Mouse (Mus musculus): ENCODE measurements at regions not wholly inside any gene's neighbourhood (a gene's known extent, or its start where the extent isn't known, plus 50 kb on each side); places are given as distances from the start of the nearest gene placed in this dataset.
A peak's percentile ranks its signal among the peaks of the same experiment; 100 is the strongest.

DNA sequence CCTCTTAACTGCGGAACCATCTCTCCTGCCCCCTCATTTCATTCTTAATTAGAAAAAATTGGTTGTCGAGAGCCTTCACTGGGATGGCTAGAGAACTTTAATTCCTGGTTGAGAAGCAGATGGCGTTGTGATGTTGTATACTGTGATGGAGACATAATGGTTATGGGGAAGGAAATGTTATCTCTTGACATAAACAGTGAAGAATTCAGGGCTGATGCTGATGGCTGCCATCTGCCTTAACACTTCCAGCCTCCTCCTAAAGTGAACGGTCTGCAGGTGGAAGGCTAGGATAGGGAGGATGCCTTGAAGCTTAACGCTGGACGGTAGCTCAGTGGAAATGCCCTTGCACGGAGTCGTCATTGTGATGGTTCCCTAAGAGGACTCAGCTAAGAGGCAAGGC is 226.4 kb upstream of the Tle3 start:
- peaks cover 14% of the 10 kb centered on the region for H3K4me1 ChIP-seq
- H3K36me3 ChIP-seq, result no peaks in the 10 kb centered on the region
- 86% methylated on average over 8 of the region's 8 CpGs for WGBS
- H3K9me3 ChIP-seq (replicated peaks), result no peaks in the 10 kb centered on the region
- no peak for DNase-seq (ENCODE audit: low spot score)
- no peak overlapping the region for H3K4me3 ChIP-seq
- peaks cover 18% of the 10 kb centered on the region for H3K27me3 ChIP-seq (ENCODE audit: low read depth, poor library complexity, severe bottlenecking)
- H3K27ac ChIP-seq, result no peak overlapping the region

- H3K4me3 ChIP-seq, result no peak overlapping the region
- no peaks in the 10 kb centered on the region for H3K36me3 ChIP-seq
- H3K27ac ChIP-seq, result no peak overlapping the region
- peaks cover 32% of the 10 kb centered on the region for H3K4me1 ChIP-seq
- H3K27me3 ChIP-seq (ENCODE audit: low read depth, poor library complexity, severe bottlenecking), result peaks cover 40% of the 10 kb centered on the region
- DNase-seq (ENCODE audit: low spot score), result no peak
- H3K9me3 ChIP-seq (replicated peaks), result no peaks in the 10 kb centered on the region
- WGBS, result 83% methylated on average over 4 of the region's 4 CpGs
These were observed 221.0 kb upstream of the Tle3 start for GRCm38 (mm10) chr9:61151201-61151600.

GRCm38 (mm10) chr9:61151901-61152337 is 220.2 kb upstream of the Tle3 start:
- peaks cover 35% of the 10 kb centered on the region for H3K4me1 ChIP-seq
- H3K9me3 ChIP-seq (replicated peaks), result no peaks in the 10 kb centered on the region
- no peak for DNase-seq (ENCODE audit: low spot score)
- WGBS, result 59% methylated on average over 12 of the region's 12 CpGs
- H3K36me3 ChIP-seq, result no peaks in the 10 kb centered on the region
- no peak overlapping the region for H3K4me3 ChIP-seq
- H3K27ac ChIP-seq, result no peak overlapping the region
- peaks cover 44% of the 10 kb centered on the region for H3K27me3 ChIP-seq (ENCODE audit: low read depth, poor library complexity, severe bottlenecking)

- DNase-seq (ENCODE audit: low spot score), result no peak
- Histone ChIP-seq H3K27ac (no peak overlapping the region), H3K9me3 (replicated peaks) (no peaks in the 10 kb centered on the region), H3K4me1 (peaks cover 52% of the 10 kb centered on the region), H3K36me3 (no peaks in the 10 kb centered on the region), H3K27me3 (ENCODE audit: low read depth, poor library complexity, severe bottlenecking) (peaks cover 62% of the 10 kb centered on the region), H3K4me3 (no peak overlapping the region)
- WGBS, result 44% methylated on average over 6 of the region's 6 CpGs
These were observed 217.4 kb upstream of the Tle3 start for GRCm38 (mm10) chr9:61154721-61155120.

DNA sequence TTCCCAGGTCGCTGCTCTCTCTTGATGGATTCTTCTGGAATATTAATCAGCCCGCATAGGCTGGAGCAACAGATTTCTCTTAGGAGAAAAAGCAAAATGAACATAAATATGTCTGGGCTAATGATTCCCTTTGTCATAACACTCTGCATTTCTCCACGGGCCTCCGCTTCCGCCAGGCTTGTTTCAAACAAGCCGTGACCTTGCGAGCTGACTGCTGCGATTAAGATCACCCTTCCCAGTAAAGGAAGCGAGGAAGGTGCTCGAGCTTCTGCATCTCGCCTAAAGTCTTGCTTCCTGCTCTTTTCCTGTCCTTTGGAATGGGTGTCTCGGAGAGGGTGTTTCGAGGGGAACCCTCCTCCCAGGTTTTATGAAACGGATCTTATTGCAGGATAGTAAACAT is 216.3 kb upstream of the Tle3 start:
- no peak for DNase-seq (ENCODE audit: low spot score)
- WGBS, result 73% methylated on average over 14 of the region's 14 CpGs
- Histone ChIP-seq H3K36me3 (no peaks in the 10 kb centered on the region), H3K9me3 (replicated peaks) (no peaks in the 10 kb centered on the region), H3K4me1 (peaks cover 53% of the 10 kb centered on the region), H3K27ac (no peak overlapping the region), H3K27me3 (ENCODE audit: low read depth, poor library complexity, severe bottlenecking) (peaks cover 73% of the 10 kb centered on the region), H3K4me3 (no peak overlapping the region)

GRCm38 (mm10) chr9:61158192-61158770 is 213.9 kb upstream of the Tle3 start:
- no peaks in the 10 kb centered on the region for H3K9me3 ChIP-seq (replicated peaks)
- peaks cover 59% of the 10 kb centered on the region for H3K4me1 ChIP-seq
- no peak overlapping the region for H3K4me3 ChIP-seq
- 39% methylated on average over 10 of the region's 10 CpGs for WGBS
- peaks cover 82% of the 10 kb centered on the region for H3K27me3 ChIP-seq (ENCODE audit: low read depth, poor library complexity, severe bottlenecking)
- peak overlapping the region; percentile 56 for H3K27ac ChIP-seq
- DNase-seq (ENCODE audit: low spot score), result no peak
- no peaks in the 10 kb centered on the region for H3K36me3 ChIP-seq

DNA sequence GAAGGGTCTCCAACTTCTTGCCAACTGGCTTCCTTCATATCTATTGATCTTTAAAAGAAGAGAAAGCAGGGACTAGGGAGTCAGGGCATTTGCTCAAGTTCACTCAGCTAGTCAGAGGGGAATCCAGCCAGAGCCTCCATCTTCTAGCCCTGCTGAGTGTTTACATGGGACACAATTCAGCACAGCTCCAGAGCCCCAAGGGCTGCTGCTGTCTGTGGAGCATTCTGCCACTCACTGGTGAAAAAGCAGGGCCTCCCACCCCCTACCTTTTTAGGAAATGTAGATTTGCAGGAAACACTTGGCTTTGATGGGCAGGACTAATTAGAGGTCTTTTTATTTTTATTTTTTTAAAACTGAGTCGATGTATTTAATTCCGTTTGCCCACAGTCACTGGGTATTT is 213.0 kb upstream of the Tle3 start:
- H3K4me3 ChIP-seq, result no peak overlapping the region
- peaks cover 78% of the 10 kb centered on the region for H3K27me3 ChIP-seq (ENCODE audit: low read depth, poor library complexity, severe bottlenecking)
- no peak for DNase-seq (ENCODE audit: low spot score)
- no peaks in the 10 kb centered on the region for H3K9me3 ChIP-seq (replicated peaks)
- no peak overlapping the region for H3K27ac ChIP-seq
- 91% methylated on average over 2 of the region's 2 CpGs for WGBS
- peaks cover 64% of the 10 kb centered on the region for H3K4me1 ChIP-seq
- no peaks in the 10 kb centered on the region for H3K36me3 ChIP-seq

DNA sequence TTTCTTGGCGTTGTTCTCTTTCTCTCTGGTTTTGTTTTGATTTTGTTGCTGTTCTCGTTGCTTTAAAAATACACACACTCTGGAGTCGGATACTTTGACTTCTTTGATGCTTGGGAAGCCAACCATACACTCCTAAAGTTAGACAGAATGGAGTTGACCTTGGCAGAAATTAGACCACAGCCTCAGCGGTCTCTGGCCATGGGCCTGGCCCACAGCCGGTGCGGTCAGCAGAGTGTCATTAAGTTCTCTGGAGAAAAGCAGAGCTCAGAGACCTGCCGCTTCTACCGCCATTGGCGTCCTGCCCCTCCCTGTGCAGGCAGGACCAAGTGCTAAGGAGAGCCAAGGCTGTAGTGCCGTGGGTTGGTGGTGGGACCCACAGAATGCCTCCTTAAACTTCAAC is 212.6 kb upstream of the Tle3 start:
- Histone ChIP-seq H3K4me3 (no peak overlapping the region), H3K4me1 (peaks cover 64% of the 10 kb centered on the region), H3K36me3 (no peaks in the 10 kb centered on the region), H3K27me3 (ENCODE audit: low read depth, poor library complexity, severe bottlenecking) (peaks cover 77% of the 10 kb centered on the region), H3K27ac (no peak overlapping the region), H3K9me3 (replicated peaks) (no peaks in the 10 kb centered on the region)
- no peak for DNase-seq (ENCODE audit: low spot score)
- 82% methylated on average over 10 of the region's 10 CpGs for WGBS

GRCm38 (mm10) chr9:61162884-61163283 is 209.3 kb upstream of the Tle3 start:
- Histone ChIP-seq H3K36me3 (no peaks in the 10 kb centered on the region), H3K9me3 (replicated peaks) (no peaks in the 10 kb centered on the region), H3K4me3 (no peak overlapping the region), H3K4me1 (peaks cover 59% of the 10 kb centered on the region), H3K27me3 (ENCODE audit: low read depth, poor library complexity, severe bottlenecking) (peaks cover 84% of the 10 kb centered on the region), H3K27ac (no peak overlapping the region; the same call in 1 of the 2 replicates)
- no peak for DNase-seq (ENCODE audit: low spot score)
- 89% methylated on average over 10 of the region's 10 CpGs for WGBS

- peaks cover 78% of the 10 kb centered on the region for H3K27me3 ChIP-seq (ENCODE audit: low read depth, poor library complexity, severe bottlenecking)
- peaks cover 59% of the 10 kb centered on the region for H3K4me1 ChIP-seq
- H3K27ac ChIP-seq, result peak overlapping the region; percentile 50
- peak; percentile 61 for DNase-seq (ENCODE audit: low spot score)
- H3K4me3 ChIP-seq, result peak overlapping the region; percentile 24; the same call in 1 of the 2 replicates
- 16% methylated on average over 19 of the region's 19 CpGs for WGBS
- H3K36me3 ChIP-seq, result no peaks in the 10 kb centered on the region
- no peaks in the 10 kb centered on the region for H3K9me3 ChIP-seq (replicated peaks)
These were observed 208.4 kb upstream of the Tle3 start for GRCm38 (mm10) chr9:61163671-61164288.

DNA sequence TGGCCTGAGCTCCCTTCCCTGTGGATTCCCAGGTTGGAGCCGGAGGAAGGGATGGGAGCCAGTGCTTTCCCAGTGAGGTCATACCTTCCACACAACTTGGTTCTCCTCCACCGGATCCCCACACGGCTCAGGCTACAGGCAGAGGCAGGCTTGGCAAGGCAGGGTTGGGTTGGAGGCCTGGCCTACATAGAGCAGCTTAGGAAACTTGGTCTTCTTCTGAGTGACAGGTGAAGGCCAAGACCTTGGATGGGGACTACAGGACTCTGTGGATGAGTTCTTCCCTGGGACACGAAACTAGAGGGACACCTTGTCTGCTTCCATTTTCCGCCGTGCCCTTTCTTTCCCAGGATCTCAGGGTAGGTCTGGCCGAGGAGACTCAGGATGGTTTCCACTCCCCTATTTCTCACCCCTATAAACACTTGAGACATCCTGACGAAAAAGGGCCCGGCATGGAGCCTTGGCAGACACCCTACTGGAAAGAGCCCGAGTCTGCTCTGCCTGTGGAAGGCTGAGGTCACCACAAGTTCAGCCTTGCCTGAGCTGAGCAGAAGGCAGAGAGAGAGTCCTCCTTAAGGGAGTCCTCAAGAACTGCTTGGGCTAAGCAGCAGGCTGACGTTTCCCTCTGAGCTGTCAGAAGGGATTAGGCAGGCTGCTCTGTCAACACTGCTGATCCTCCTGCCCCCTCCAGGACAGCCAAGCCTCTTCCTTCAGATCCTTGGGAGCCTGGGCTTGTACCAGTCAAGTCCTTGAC is 207.5 kb upstream of the Tle3 start:
- 52% methylated on average over 11 of the region's 11 CpGs for WGBS

DNA sequence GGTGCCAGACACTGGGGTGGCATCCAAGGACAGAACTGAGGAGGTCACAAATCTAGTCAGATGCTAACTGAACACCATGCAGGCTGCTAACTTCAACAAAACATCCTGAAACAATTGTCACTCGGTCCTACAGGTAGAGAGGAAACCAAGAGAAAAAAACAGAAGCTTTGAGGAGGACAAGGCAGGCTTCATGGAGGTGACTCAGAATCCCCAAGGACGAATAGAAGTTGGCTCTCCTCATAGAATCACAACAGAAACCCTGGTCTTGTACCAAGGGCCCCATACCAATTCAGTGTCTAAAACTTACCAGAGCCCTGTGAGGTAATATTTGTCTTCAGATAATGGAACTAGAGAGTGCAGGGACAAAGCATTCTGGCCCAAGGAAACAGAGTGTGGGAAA is 206.1 kb upstream of the Tle3 start:
- peaks cover 55% of the 10 kb centered on the region for H3K4me1 ChIP-seq
- WGBS, result 82% methylated on average over 2 of the region's 2 CpGs
- H3K27ac ChIP-seq, result no peak overlapping the region
- H3K4me3 ChIP-seq, result no peak overlapping the region
- peaks cover 55% of the 10 kb centered on the region for H3K27me3 ChIP-seq (ENCODE audit: low read depth, poor library complexity, severe bottlenecking)
- H3K36me3 ChIP-seq, result no peaks in the 10 kb centered on the region
- H3K9me3 ChIP-seq (replicated peaks), result no peaks in the 10 kb centered on the region
- no peak for DNase-seq (ENCODE audit: low spot score)

More for the DNA sequence above, 207.5 kb upstream of the Tle3 start:
- Histone ChIP-seq H3K27me3 (ENCODE audit: low read depth, poor library complexity, severe bottlenecking) (peaks cover 69% of the 10 kb centered on the region), H3K9me3 (replicated peaks) (no peaks in the 10 kb centered on the region), H3K4me1 (peaks cover 57% of the 10 kb centered on the region), H3K27ac (0 out of 2 replicates have a peak overlapping the region, but pooled peaks have one; percentile 31), H3K4me3 (no peak overlapping the region), H3K36me3 (no peaks in the 10 kb centered on the region)
- peak; percentile 45 for DNase-seq (ENCODE audit: low spot score)
